Mouse (Mus musculus) frontal cortex, adult 2 months (tissue): ENCODE measurements around the gene Acyp2. TPM values are rescaled to one million over a fixed set of nuclear protein-coding genes. Genes with fewer than 3 reads are reported as not detected.
"Not testable (repeated sequence)": the region's sequence is repeated elsewhere in the genome, so short reads cannot be mapped to it uniquely, and the experiment has no call there.

Source experiments
- DNase-seq, 2 experiments: peaks; one replicate each; pipeline ENCODE4 v3.0.0; 2022; ENCODE audit warnings: low spot score in 1 of 2; ENCODE audit errors: extremely low spot score in 1 of 2
- polyA plus RNA-seq: library from polyadenylated mRNA; depleted of rRNA; stranded (reverse); fragments of >200 nt; gene quantifications from 2 replicates; pipeline ENCODE4 v1.2.3, GENCODE M21; 2012; rRNA removed

Gene Acyp2
- 41.8 and 54.5 TPM in 2 replicates for polyA plus RNA-seq

DNA sequence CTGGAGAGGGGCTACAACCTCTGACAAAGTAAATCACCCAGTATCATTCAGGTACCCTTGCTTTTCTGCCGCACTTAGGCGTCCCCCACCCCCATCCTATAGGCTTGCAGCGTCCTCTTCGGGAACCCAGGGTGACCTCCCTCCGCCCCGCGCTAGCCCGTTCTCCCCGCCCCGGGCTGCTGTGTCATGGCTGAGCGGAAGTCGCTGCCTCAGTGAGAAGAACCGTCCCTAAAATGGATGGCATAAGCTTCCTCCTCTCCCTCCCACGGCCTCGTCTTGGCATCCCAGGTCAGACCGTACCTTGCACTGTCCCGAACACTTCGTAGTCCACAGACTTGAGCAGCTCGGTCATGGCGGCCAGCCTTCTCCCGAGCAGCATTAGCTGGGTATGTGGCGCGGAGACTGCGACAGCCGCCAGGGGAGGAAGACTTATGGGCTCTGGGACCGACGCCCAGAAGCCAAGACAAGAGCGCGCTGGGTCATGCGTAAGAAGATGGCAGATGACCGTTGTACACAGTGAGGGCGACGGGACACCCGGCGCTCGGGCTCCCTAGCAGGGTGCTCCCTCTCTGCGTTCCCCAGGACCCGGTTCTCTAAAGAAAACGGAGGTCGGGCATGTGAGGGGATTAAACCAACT, at the start of gene Acyp2:
Acyp2 (minus strand) TSS at position 587 of the 637 bp plus-strand sequence.
- DNase-seq = peak; percentile 63 to 85

- no peak for DNase-seq
Measured at GRCm38 (mm10) chr11:30689421-30689820, 40.0 kb upstream of the Acyp2 start.

DNA sequence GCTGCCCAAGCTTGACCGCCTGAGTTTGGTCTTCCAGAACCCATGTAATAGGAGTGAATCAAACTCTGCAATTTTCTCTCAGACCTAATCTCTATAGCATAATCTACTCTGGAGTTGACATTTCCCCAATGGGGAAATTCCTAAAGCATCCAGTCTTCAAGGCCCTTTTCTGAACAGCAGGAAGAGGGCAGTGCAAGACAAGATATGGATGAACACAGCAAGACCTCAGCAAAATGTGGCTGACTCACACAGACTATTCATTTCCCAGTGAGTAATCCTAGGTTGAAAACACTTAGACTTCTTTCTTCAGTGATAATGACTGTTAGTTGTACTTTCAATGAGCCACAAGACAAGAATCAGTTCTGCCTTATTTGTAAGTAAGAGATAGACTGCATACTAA, 26.7 kb upstream of the Acyp2 start:
- peak; percentile 38 to 83 for DNase-seq

- DNase-seq = peak in 1 of 2 experiments; percentile 12
Measured at GRCm38 (mm10) chr11:30672719-30673118, 23.3 kb upstream of the Acyp2 start.

DNA sequence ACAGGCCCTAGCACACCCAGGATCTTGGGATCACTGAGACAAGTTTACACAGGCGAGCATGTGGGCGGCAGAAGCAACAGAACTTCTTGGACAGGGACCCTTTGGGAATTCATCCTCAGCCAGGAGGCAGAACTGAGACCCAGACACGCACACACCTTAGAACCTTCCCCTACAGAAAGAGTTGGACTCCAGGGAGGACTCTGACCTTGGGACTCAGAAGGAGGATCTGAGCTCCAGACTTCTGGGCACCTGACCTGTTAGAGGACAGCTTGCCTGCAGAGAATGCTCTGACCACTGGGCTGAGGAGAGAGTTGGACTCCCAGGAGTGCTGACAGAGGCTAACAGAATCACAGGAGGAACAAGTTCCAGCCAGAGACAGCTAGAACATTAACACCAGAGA, 13.6 kb upstream of the Acyp2 start:
- no peak for DNase-seq

DNA sequence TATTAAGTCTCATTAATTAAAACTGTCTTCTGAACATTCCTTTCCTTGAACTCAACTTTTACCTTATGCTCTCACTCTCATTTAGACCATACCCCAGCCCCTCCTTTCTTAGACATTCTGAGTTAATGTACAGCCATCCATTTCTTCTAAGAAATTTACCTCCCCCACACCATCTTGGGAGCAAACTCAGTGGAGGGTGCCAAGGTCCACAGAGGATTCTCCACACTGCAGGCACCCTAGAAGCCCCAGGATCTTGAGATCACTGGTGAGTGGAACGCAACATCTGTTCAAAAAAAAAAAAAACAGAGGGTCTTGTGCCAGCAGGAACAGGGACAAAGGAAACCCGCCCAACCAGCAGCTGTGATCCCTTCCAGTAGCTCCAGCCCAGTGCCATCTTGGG, 13.2 kb upstream of the Acyp2 start:
- no peak for DNase-seq

GRCm38 (mm10) chr11:30657069-30657468, 7.7 kb upstream of the Acyp2 start:
- DNase-seq = peak; percentile 24 to 76

- no peak for DNase-seq
Measured at GRCm38 (mm10) chr11:30656060-30656459, 6.7 kb upstream of the Acyp2 start.

- DNase-seq = no peak
Measured at GRCm38 (mm10) chr11:30650416-30650815, 1.0 kb upstream of the Acyp2 start.

GRCm38 (mm10) chr11:30635674-30636073, 13.7 kb downstream of the Acyp2 start:
- peak in 1 of 2 experiments; percentile 17 for DNase-seq

- DNase-seq = no peak
Measured at GRCm38 (mm10) chr11:30630514-30630913, 18.9 kb downstream of the Acyp2 start.

DNA sequence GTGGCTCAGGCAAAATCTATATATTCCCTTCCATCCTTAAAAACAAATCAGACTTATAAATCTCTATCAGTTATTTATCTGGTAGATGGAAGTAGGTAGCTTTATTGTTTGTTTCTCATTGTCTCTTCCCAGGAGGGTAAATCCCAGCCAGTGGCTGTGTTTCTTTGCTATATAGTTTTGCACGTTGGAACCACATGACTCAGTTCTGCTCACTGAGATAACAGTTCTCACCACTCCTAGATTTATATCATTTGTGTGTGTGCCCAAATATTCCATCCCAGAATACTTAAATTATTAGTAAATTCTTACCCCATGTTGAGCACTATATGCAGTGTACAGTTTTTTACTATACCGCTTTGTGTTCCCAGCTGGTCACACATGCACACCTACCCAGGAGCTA, 26.2 kb downstream of the Acyp2 start:
- DNase-seq = no peak

DNA sequence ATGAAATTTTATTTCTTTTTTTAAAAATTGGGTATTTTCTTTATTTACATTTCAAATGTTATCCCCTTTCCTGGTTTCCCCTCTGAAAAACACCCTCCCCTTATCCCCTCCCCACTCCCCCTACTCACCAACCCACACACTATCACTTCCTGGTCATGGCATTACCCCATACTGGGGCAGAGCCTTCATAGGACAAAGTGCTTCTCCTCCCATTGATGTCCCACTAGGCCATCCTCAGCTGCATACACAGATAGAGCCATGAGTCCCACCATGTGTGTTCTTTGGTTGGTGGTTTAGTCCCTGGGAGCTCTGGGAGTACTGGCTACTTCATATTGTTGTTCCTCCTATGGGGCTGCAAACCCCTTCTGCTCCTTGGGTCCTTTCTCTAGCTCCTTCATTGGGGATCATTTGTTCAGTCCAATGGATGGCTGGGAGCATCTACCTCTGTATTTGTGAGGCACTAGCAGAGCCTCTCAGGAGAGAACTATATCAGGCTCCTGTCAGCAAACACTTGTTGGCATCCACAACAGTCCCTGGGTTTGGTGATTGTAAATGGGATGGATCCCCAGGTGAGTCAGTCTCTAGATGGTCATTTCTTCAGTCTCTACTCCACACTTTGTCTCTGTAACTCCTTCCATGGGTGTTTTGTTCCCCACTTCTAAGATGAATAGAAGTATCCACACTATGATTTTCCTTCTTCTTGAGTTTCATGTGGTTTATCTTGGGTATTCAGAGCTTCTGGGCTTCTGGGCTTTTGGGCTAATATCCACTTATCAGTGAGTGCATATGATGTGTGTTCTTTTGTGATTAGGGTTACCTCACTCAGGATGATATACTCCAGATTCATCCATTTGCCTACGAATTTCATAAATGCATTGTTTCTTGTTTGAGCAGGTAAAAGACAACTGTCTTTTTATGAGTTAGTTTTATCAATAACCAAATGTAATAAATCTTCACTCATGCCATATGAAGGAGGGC, 27.7 kb downstream of the Acyp2 start:
- not testable (repeated sequence) for DNase-seq

GRCm38 (mm10) chr11:30618235-30618634, 31.2 kb downstream of the Acyp2 start:
- DNase-seq = no peak

DNA sequence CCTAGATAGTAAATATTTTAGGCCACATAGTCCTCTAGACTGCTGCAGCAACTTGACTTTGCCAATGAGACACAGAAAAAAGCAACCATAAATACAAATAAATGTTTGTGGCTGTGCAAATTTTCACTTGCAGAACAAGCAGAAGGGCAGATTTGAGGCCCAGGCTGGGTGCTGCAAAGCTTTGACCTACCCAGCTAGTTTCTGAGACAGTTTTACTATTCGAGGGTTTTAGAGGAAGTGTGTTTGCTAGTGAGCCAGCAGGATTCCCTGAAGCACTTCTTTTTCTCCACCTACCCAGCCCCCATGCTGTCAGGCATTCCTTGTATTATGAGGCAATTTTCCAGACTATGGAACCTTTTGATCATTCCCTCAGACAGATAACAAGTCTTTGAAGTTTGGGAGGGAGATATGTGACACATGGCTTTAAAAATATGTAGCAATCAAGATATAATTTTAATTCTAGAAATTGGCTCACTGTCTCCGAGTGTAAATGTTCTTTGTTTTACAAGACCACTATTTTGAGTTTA, 31.8 kb downstream of the Acyp2 start:
- DNase-seq = no peak

- DNase-seq = no peak
Measured at GRCm38 (mm10) chr11:30615977-30616376, 33.4 kb downstream of the Acyp2 start.

- DNase-seq = no peak
Measured at GRCm38 (mm10) chr11:30613916-30614546, 35.4 kb downstream of the Acyp2 start.

GRCm38 (mm10) chr11:30612699-30613098, 36.7 kb downstream of the Acyp2 start:
- DNase-seq = no peak

GRCm38 (mm10) chr11:30609247-30609646, 40.1 kb downstream of the Acyp2 start:
- no peak for DNase-seq

GRCm38 (mm10) chr11:30607587-30608518, 41.5 kb downstream of the Acyp2 start:
- no peak for DNase-seq
